Mouse (Mus musculus): ENCODE data around the gene Gpr18. TPM values are rescaled to one million over a fixed set of nuclear protein-coding genes. Genes with fewer than 3 reads are reported as not detected.

Gene Gpr18
- polyA plus RNA-seq, 1 experiment = 0.26 TPM

DNA sequence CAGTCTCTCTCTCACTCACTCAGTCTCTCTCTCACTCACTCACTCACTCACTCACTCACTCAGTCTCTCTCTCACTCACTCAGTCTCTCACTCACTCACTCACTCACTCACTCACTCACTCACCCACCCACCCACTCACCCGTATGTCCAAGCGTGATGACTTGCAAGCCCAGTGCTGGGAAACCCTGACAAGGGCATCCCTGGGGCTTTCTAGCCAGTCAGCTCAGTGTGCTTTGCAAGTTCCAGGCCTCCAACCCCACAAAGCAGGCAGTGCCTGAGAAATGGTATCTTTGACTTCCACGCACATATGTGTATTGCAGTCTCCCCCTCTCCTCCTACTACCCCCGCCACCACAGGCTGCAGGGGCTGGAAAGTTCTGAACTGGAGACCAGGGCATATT, 6.4 kb upstream of the Gpr18 start:
- H3K27ac ChIP-seq (ENCODE audit: control insufficient read depth, insufficient read depth, low read depth, low read length) = no peak overlapping the region
- H3K4me3 ChIP-seq (ENCODE audit: control insufficient read depth, low read depth, low read length) = no peak overlapping the region
- peaks cover 3% of the 10 kb centered on the region for H3K4me1 ChIP-seq (ENCODE audit: control insufficient read depth, insufficient read depth, low read length)
- no peak for TF ChIP-seq POLR2A (IDR thresholded peaks at IDR 0.05; ENCODE audit: control insufficient read depth, low read depth, low read length)
- no peak for TF ChIP-seq CTCF (IDR thresholded peaks at IDR 0.05; ENCODE audit: control insufficient read depth, insufficient read depth, insufficient replicate concordance, low read depth, low read length)
- no peaks in the 10 kb centered on the region for H3K27me3 ChIP-seq (ENCODE audit: control insufficient read depth, insufficient read depth, low read length)
- H3K36me3 ChIP-seq (ENCODE audit: control insufficient read depth, insufficient read depth, low read length) = no peaks in the 10 kb centered on the region

DNA sequence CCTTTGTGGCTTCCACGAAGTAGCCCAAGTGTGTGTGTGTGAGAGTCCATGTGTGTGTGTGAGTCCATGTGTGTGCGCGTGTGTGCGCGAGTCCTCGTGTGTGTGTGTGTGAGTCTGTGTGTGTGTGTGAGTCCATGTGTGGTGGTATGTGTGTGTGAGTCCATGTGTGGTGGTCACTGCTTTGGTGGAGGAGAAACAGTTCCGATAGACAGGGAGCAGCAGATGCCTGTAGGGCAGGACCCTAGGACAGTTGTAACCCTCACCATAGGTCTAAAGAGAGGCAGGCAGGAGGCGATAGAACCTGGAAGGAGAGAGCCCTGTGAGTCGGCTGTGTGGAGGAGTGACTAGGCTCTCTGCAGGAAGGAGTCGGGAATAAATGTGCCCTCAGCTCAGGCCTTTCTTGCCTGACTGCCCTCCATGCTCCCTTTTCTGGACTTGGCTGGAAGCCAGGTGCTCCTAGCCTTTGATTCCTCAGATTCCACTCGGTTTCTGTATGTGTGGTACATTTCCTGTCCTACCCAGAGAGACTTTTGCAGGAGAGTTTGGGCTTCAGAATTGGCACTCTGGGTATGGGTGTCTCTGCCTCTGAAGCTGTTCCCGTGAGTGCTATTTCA, 5.0 kb upstream of the Gpr18 start:
- no peaks in the 10 kb centered on the region for H3K36me3 ChIP-seq (ENCODE audit: control insufficient read depth, insufficient read depth, low read length)
- H3K27ac ChIP-seq (ENCODE audit: control insufficient read depth, insufficient read depth, low read depth, low read length) = no peak overlapping the region
- H3K4me3 ChIP-seq (ENCODE audit: control insufficient read depth, low read depth, low read length) = no peak overlapping the region
- H3K4me1 ChIP-seq (ENCODE audit: control insufficient read depth, insufficient read depth, low read length) = peaks cover 3% of the 10 kb centered on the region
- H3K27me3 ChIP-seq (ENCODE audit: control insufficient read depth, insufficient read depth, low read length) = no peaks in the 10 kb centered on the region
- TF ChIP-seq CTCF (IDR thresholded peaks at IDR 0.05; ENCODE audit: control insufficient read depth, insufficient read depth, insufficient replicate concordance, low read depth, low read length) (no peak), POLR2A (IDR thresholded peaks at IDR 0.05; ENCODE audit: control insufficient read depth, low read depth, low read length) (0 out of 2 replicates have a peak, but pooled peaks have one; percentile 32)

DNA sequence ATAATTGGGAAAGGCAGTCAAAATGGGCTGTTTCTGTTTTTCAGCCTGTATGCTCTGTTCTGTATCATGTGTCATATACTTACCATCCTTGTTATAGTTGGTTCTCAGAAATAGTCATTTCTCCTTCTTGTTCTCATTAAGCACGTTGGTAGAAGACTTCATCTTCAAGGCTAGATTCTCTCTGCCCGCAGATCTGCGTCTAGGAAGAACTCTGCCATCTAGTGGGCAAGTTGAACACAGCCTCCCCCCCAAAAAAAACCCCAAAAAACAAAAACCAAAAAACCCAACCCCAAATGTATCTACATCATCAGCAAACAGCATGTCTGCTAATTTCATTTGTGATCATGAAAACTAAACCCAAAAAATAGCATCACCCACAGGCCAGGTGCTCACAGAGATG, 4.2 kb upstream of the Gpr18 start:
- Histone ChIP-seq H3K27ac (ENCODE audit: control insufficient read depth, insufficient read depth, low read depth, low read length) (no peak overlapping the region), H3K36me3 (ENCODE audit: control insufficient read depth, insufficient read depth, low read length) (no peaks in the 10 kb centered on the region), H3K27me3 (ENCODE audit: control insufficient read depth, insufficient read depth, low read length) (no peaks in the 10 kb centered on the region), H3K4me3 (ENCODE audit: control insufficient read depth, low read depth, low read length) (no peak overlapping the region), H3K4me1 (ENCODE audit: control insufficient read depth, insufficient read depth, low read length) (no peaks in the 10 kb centered on the region; the same call in 1 of the 2 replicates)
- TF ChIP-seq POLR2A (IDR thresholded peaks at IDR 0.05; ENCODE audit: control insufficient read depth, low read depth, low read length) = no peak
- TF ChIP-seq CTCF (IDR thresholded peaks at IDR 0.05; ENCODE audit: control insufficient read depth, insufficient read depth, insufficient replicate concordance, low read depth, low read length) = no peak

DNA sequence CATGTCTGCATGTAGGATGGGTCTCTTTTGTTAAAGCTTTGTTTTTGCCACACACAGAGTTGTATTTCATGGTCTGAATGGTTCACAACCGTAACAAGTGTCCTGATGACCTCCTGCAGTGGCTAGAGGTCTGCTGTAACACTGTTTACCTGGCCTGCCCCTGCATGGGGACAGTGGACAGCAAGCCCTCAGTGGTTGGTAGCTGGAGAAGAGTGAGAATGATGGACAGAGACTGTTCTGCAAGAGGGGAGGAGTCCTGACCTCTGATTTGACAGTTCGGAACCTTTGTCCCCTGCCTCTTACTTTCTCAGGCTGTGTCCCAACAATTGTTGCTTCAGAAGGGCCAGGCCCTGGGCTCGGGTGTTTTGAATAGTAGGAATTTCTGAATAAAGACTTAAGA, 2.7 kb upstream of the Gpr18 start:
- H3K4me1 ChIP-seq (ENCODE audit: control insufficient read depth, insufficient read depth, low read length) = no peaks in the 10 kb centered on the region
- no peak overlapping the region for H3K27ac ChIP-seq (ENCODE audit: control insufficient read depth, insufficient read depth, low read depth, low read length)
- no peak for TF ChIP-seq POLR2A (IDR thresholded peaks at IDR 0.05; ENCODE audit: control insufficient read depth, low read depth, low read length)
- no peak for TF ChIP-seq CTCF (IDR thresholded peaks at IDR 0.05; ENCODE audit: control insufficient read depth, insufficient read depth, insufficient replicate concordance, low read depth, low read length)
- H3K36me3 ChIP-seq (ENCODE audit: control insufficient read depth, insufficient read depth, low read length) = no peaks in the 10 kb centered on the region
- H3K4me3 ChIP-seq (ENCODE audit: control insufficient read depth, low read depth, low read length) = no peak overlapping the region
- no peaks in the 10 kb centered on the region for H3K27me3 ChIP-seq (ENCODE audit: control insufficient read depth, insufficient read depth, low read length)

DNA sequence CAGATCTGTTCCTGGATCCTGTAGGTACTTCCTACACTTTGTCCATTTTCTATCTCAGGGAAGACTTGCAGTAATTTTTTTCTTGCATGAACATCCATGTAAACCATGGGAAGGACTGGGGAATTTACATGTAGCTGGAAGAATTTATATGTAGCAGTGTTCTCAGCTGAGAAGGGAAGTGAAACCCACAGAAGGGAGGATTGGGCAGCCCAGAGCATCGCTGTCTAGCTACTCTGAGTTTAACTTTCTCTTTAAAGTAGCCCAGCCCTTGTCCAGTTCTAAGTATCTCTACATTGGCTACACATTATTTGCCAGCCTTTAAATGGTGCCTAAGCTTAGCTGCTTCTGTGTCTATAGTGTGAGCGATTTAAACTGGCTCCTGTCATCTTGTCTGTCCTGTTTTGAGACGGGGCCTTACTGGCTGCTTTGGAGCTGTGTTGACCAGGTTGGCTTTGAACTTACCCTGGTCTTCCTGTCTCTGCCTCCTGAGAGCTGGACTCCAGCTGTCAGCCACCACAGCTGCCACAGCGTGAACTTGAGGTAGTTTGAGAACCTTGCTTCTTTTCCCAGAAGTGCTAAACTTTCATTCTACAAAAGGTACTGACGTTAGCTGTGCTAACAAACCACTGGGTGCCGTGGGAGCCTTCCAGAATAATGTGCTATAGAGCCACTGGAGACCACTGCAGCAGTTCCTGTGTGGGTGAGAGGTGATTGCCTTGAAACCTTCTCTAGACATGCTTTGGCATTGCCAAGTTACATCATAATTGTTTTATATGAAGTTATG, 922 bp upstream of the Gpr18 start:
- no peaks in the 10 kb centered on the region for H3K27me3 ChIP-seq (ENCODE audit: control insufficient read depth, insufficient read depth, low read length)
- TF ChIP-seq POLR2A (IDR thresholded peaks at IDR 0.05; ENCODE audit: control insufficient read depth, low read depth, low read length) = no peak
- no peak for TF ChIP-seq CTCF (IDR thresholded peaks at IDR 0.05; ENCODE audit: control insufficient read depth, insufficient read depth, insufficient replicate concordance, low read depth, low read length)
- no peaks in the 10 kb centered on the region for H3K36me3 ChIP-seq (ENCODE audit: control insufficient read depth, insufficient read depth, low read length)
- H3K27ac ChIP-seq (ENCODE audit: control insufficient read depth, insufficient read depth, low read depth, low read length) = no peak overlapping the region
- no peak overlapping the region for H3K4me3 ChIP-seq (ENCODE audit: control insufficient read depth, low read depth, low read length)
- H3K4me1 ChIP-seq (ENCODE audit: control insufficient read depth, insufficient read depth, low read length) = no peaks in the 10 kb centered on the region

DNA sequence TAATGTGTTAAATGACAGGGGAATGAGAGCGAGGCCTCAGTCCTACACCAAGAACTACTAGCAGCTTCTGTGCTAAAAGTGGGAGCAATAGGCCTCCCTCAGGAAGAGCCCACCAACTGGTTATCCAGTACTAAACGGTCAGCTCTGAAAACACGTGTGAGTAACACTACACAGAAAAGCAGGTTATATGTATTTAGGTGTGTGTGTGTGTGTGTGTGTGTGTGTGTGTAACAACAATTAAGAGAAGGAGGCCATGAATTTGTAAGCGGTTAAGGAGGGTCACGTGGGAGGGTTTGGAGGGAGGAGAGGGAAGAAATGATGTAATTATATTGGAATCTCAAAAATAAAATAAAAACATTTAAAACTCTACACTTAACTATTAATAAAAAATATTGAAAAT, 438 bp downstream of the Gpr18 start:
- H3K27me3 ChIP-seq (ENCODE audit: control insufficient read depth, insufficient read depth, low read length) = no peaks in the 10 kb centered on the region
- no peaks in the 10 kb centered on the region for H3K36me3 ChIP-seq (ENCODE audit: control insufficient read depth, insufficient read depth, low read length)
- no peak for TF ChIP-seq CTCF (IDR thresholded peaks at IDR 0.05; ENCODE audit: control insufficient read depth, insufficient read depth, insufficient replicate concordance, low read depth, low read length)
- no peak for TF ChIP-seq POLR2A (IDR thresholded peaks at IDR 0.05; ENCODE audit: control insufficient read depth, low read depth, low read length)
- H3K27ac ChIP-seq (ENCODE audit: control insufficient read depth, insufficient read depth, low read depth, low read length) = no peak overlapping the region
- no peak overlapping the region for H3K4me3 ChIP-seq (ENCODE audit: control insufficient read depth, low read depth, low read length)
- H3K4me1 ChIP-seq (ENCODE audit: control insufficient read depth, insufficient read depth, low read length) = no peaks in the 10 kb centered on the region

DNA sequence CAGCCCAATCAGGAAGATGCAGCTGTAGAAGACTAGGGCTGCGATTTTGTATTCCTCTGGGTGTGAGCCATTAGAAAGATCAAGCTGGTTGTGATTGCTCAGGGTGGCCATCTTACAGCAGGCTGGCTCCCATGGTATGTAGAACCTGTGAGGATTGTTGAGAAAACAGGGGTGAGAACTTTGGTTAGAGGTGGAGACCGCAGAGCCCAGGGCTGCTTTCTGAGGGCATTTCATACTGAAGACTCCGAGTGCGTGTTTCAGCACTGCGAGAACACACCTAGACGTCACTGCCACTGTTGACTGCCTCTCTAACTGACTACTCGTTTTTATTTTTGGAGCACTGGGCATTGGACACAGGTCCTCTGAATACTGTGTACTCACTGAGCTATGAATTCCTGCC, 3.1 kb downstream of the Gpr18 start:
- Histone ChIP-seq H3K27ac (ENCODE audit: control insufficient read depth, insufficient read depth, low read depth, low read length) (no peak overlapping the region), H3K4me1 (ENCODE audit: control insufficient read depth, insufficient read depth, low read length) (no peaks in the 10 kb centered on the region), H3K27me3 (ENCODE audit: control insufficient read depth, insufficient read depth, low read length) (no peaks in the 10 kb centered on the region), H3K4me3 (ENCODE audit: control insufficient read depth, low read depth, low read length) (no peak overlapping the region), H3K36me3 (ENCODE audit: control insufficient read depth, insufficient read depth, low read length) (no peaks in the 10 kb centered on the region; the same call in 1 of the 2 replicates)
- no peak for TF ChIP-seq POLR2A (IDR thresholded peaks at IDR 0.05; ENCODE audit: control insufficient read depth, low read depth, low read length)
- TF ChIP-seq CTCF (IDR thresholded peaks at IDR 0.05; ENCODE audit: control insufficient read depth, insufficient read depth, insufficient replicate concordance, low read depth, low read length) = no peak

Measured in testis, adult 2 months (tissue).